Mouse (Mus musculus) stomach, postnatal 0 days (tissue): ENCODE measurements around the gene Ank3.
A peak's percentile ranks its signal among the peaks of the same experiment; 100 is the strongest.

Experiments
- CTCF ChIP-seq: IDR thresholded peaks from 2 replicates; pipeline ENCODE4 v1.5.1; 2016; ENCODE audit warnings: antibody characterized with exemption, low read depth, mild to moderate bottlenecking, moderate library complexity
- EP300 ChIP-seq: optimal IDR thresholded peaks from 2 replicates; pipeline ENCODE3; 2016; ENCODE audit warnings: antibody characterized with exemption

- peak; percentile 30 for TF ChIP-seq CTCF
- TF ChIP-seq EP300 = no peak
Measured at GRCm38 (mm10) chr10:70004058-70004457, 605.5 kb downstream of the Ank3 start.
